Mouse (Mus musculus) stomach, embryonic 14.5 days (tissue): ENCODE measurements around the gene Fam83e. TPM values are rescaled to one million over a fixed set of nuclear protein-coding genes. Genes with fewer than 3 reads are reported as not detected.

ENCODE experiments used
- ATAC-seq: fragments of 200-750 bp; cut with Nextera tagmentation; 2 replicates; pipeline ENCODE4 v1.8.0; 2017; ENCODE audit warnings: low read depth, moderate TSS enrichment; ENCODE audit not compliant: insufficient number of reproducible peaks, insufficient read depth, low FRiP score
- H3K27ac ChIP-seq: fragments of 300-500 bp; sonication (generic); 2 replicates; pipeline ENCODE4 v1.5.1; 2014; ENCODE audit warnings: mild to moderate bottlenecking, low read length, moderate library complexity, mixed read lengths
- H3K27me3 ChIP-seq: fragments of 300-500 bp; sonication (generic); 2 replicates; pipeline ENCODE4 v1.6.1; 2014; ENCODE audit warnings: low read length, control low read depth, mixed read lengths; ENCODE audit not compliant: control insufficient read depth, insufficient read depth
- H3K36me3 ChIP-seq: fragments of 300-500 bp; sonication (generic); 2 replicates; pipeline ENCODE4 v1.6.1; 2014; ENCODE audit warnings: mild to moderate bottlenecking, control low read depth, low read length, moderate library complexity, mixed read lengths; ENCODE audit not compliant: control insufficient read depth, insufficient read depth
- H3K4me1 ChIP-seq: fragments of 300-500 bp; sonication (generic); 2 replicates; pipeline ENCODE4 v1.6.1; 2014; ENCODE audit warnings: low read length, control low read depth, mixed read lengths; ENCODE audit not compliant: control insufficient read depth, insufficient read depth
- H3K4me2 ChIP-seq: fragments of 300-500 bp; sonication (generic); replicated peaks from 2 replicates; pipeline ENCODE4 v1.6.1; 2014; ENCODE audit warnings: low read depth, low read length, control low read depth
- H3K4me3 ChIP-seq: fragments of 300-500 bp; sonication (generic); 2 replicates; pipeline ENCODE4 v1.5.1; 2014; ENCODE audit warnings: low read depth, low read length, control low read depth
- H3K9ac ChIP-seq: fragments of 300-500 bp; sonication (generic); replicated peaks from 2 replicates; pipeline ENCODE4 v1.6.1; 2014; ENCODE audit warnings: low read depth, mild to moderate bottlenecking, control low read depth, low read length, moderate library complexity, mixed read lengths
- H3K9me3 ChIP-seq: fragments of 300-500 bp; sonication (generic); 2 replicates; pipeline ENCODE4 v1.6.1; 2016; ENCODE audit warnings: low read depth, low read length, control low read depth; ENCODE audit not compliant: control insufficient read depth
- WGBS: fragments of 180-500 bp; shearing (Covaris S2); extraction: QIAGEN DNeasy Blood & Tissue Kit; methylation state at CpG from one replicate; pipeline ENCODE4 v1.1.7; 2014; 5-methylcytosine and 5-hydroxymethylcytosine counted together
- polyA plus RNA-seq: library from polyadenylated mRNA; unstranded; fragments of >200 nt; fragmentation: Nextera tagmentation; extraction: Ambion mirVana; gene quantifications from 2 replicates; pipeline ENCODE4 v1.2.1, GENCODE M21; 2014

Gene Fam83e
- polyA plus RNA-seq, 1 experiment from 2014 or later, result 3.1 TPM

GRCm38 (mm10) chr7:45704046-45704559 is 16.9 kb upstream of the Fam83e start:
- WGBS, result 1% methylated on average over 13 of the region's 13 CpGs
- Histone ChIP-seq H3K9ac (peak overlapping the region; percentile 26; the same call in 1 of the 2 replicates), H3K4me3 (peak overlapping the region; percentile 74), H3K4me2 (peak overlapping the region; percentile 80), H3K27me3 (no peaks in the 10 kb centered on the region), H3K36me3 (no peaks in the 10 kb centered on the region), H3K4me1 (peaks cover 39% of the 10 kb centered on the region), H3K9me3 (no peaks in the 10 kb centered on the region), H3K27ac (peak overlapping the region; percentile 77)
- peak; percentile 38 for ATAC-seq

- H3K27me3 ChIP-seq, result no peaks in the 10 kb centered on the region
- peak within 1 kb of the TSS; percentile 73 for H3K9ac ChIP-seq
- peak; percentile 87 for ATAC-seq
- no peaks in the 10 kb centered on the region for H3K9me3 ChIP-seq
- H3K36me3 ChIP-seq, result peaks cover 4% of the 10 kb centered on the region; the same call in 1 of the 2 replicates
- H3K4me3 ChIP-seq, result peak within 1 kb of the TSS; percentile 74
- peak within 1 kb of the TSS; percentile 91 for H3K27ac ChIP-seq
- peak within 1 kb of the TSS; percentile 96 for H3K4me2 ChIP-seq
- WGBS, result under 1% methylated on average over 36 of the region's 36 CpGs
- peaks cover 36% of the 10 kb centered on the region for H3K4me1 ChIP-seq
These were observed 16.1 kb upstream of the Fam83e start, which contains the start of gene Dbp for GRCm38 (mm10) chr7:45704730-45705442. Gene Dbp (plus strand): TSS chr7:45705088.

- ATAC-seq, result peak; percentile 0; the same call in 1 of the 2 replicates
- WGBS, result under 1% methylated on average over 21 of the region's 21 CpGs
- peaks cover 30% of the 10 kb centered on the region for H3K4me1 ChIP-seq
- H3K4me2 ChIP-seq, result peak overlapping the region; percentile 96
- H3K27ac ChIP-seq, result peak overlapping the region; percentile 91
- peak overlapping the region; percentile 73 for H3K9ac ChIP-seq
- H3K9me3 ChIP-seq, result no peaks in the 10 kb centered on the region
- H3K27me3 ChIP-seq, result no peaks in the 10 kb centered on the region
- H3K4me3 ChIP-seq, result peak overlapping the region; percentile 74
- H3K36me3 ChIP-seq, result peaks cover 10% of the 10 kb centered on the region; the same call in 1 of the 2 replicates
These were observed 15.6 kb upstream of the Fam83e start for GRCm38 (mm10) chr7:45705443-45705864.

GRCm38 (mm10) chr7:45705873-45706281 is 15.1 kb upstream of the Fam83e start:
- peak overlapping the region; percentile 91; the same call in 1 of the 2 replicates for H3K27ac ChIP-seq
- H3K4me2 ChIP-seq, result peak overlapping the region; percentile 96
- peak overlapping the region; percentile 73 for H3K9ac ChIP-seq
- 0 out of 2 replicates have a peak, but pooled peaks have one; percentile 17 for ATAC-seq
- no peaks in the 10 kb centered on the region for H3K9me3 ChIP-seq
- peak overlapping the region; percentile 74 for H3K4me3 ChIP-seq
- H3K4me1 ChIP-seq, result peaks cover 28% of the 10 kb centered on the region
- 1% methylated on average over 7 of the region's 7 CpGs for WGBS
- no peaks in the 10 kb centered on the region for H3K27me3 ChIP-seq
- H3K36me3 ChIP-seq, result peaks cover 13% of the 10 kb centered on the region; the same call in 1 of the 2 replicates

- no peaks in the 10 kb centered on the region for H3K9me3 ChIP-seq
- peak overlapping the region; percentile 96 for H3K4me2 ChIP-seq
- peak overlapping the region; percentile 74 for H3K27ac ChIP-seq
- no peaks in the 10 kb centered on the region for H3K27me3 ChIP-seq
- H3K4me1 ChIP-seq, result peaks cover 22% of the 10 kb centered on the region
- 0 out of 2 replicates have a peak, but pooled peaks have one; percentile 4 for ATAC-seq
- H3K9ac ChIP-seq, result peak overlapping the region; percentile 73
- 1% methylated on average over 45 of the region's 45 CpGs for WGBS
- H3K4me3 ChIP-seq, result peak overlapping the region; percentile 74
- H3K36me3 ChIP-seq, result peaks cover 22% of the 10 kb centered on the region
These were observed 14.2 kb upstream of the Fam83e start for GRCm38 (mm10) chr7:45706721-45707241.

- WGBS, result 1% methylated on average over 27 of the region's 27 CpGs
- Histone ChIP-seq H3K9ac (peak overlapping the region; percentile 73; the same call in 1 of the 2 replicates), H3K27ac (peak overlapping the region; percentile 74), H3K27me3 (no peaks in the 10 kb centered on the region), H3K4me2 (peak overlapping the region; percentile 96), H3K4me1 (peaks cover 22% of the 10 kb centered on the region), H3K4me3 (peak overlapping the region; percentile 74), H3K9me3 (no peaks in the 10 kb centered on the region), H3K36me3 (peaks cover 28% of the 10 kb centered on the region)
- peak; percentile 8; the same call in 1 of the 2 replicates for ATAC-seq
These were observed 13.5 kb upstream of the Fam83e start for GRCm38 (mm10) chr7:45707375-45707967.

- Histone ChIP-seq H3K27me3 (no peaks in the 10 kb centered on the region), H3K9ac (0 out of 2 replicates have a peak overlapping the region, but pooled peaks have one; percentile 6), H3K4me2 (peak overlapping the region; percentile 96), H3K27ac (peak overlapping the region; percentile 74; the same call in 1 of the 2 replicates), H3K4me3 (0 out of 2 replicates have a peak overlapping the region, but pooled peaks have one; percentile 74), H3K9me3 (no peaks in the 10 kb centered on the region), H3K4me1 (peaks cover 24% of the 10 kb centered on the region), H3K36me3 (peaks cover 36% of the 10 kb centered on the region)
- 35% methylated on average over 13 of the region's 13 CpGs for WGBS
- ATAC-seq, result no peak
These were observed 12.7 kb upstream of the Fam83e start for GRCm38 (mm10) chr7:45708221-45708761.

GRCm38 (mm10) chr7:45709036-45709435 is 12.0 kb upstream of the Fam83e start:
- WGBS, result 34% methylated on average over 6 of the region's 6 CpGs
- no peak for ATAC-seq
- no peak overlapping the region for H3K27ac ChIP-seq
- peaks cover 24% of the 10 kb centered on the region for H3K4me1 ChIP-seq
- H3K4me3 ChIP-seq, result no peak overlapping the region
- peaks cover 41% of the 10 kb centered on the region for H3K36me3 ChIP-seq
- no peaks in the 10 kb centered on the region for H3K27me3 ChIP-seq
- no peak overlapping the region for H3K9ac ChIP-seq
- H3K9me3 ChIP-seq, result no peaks in the 10 kb centered on the region
- H3K4me2 ChIP-seq, result no peak overlapping the region; the same call in 1 of the 2 replicates
